Mouse (Mus musculus): ENCODE results near the gene Gm3233.
A peak's percentile ranks its signal among the peaks of the same experiment; 100 is the strongest.
"Not testable (repeated sequence)": the region's sequence is repeated elsewhere in the genome, so short reads cannot be mapped to it uniquely, and the experiment has no call there.

Gene Gm3233

GRCm38 (mm10) chr10:77759582-77759981 lies at the start of gene Gm3233:
Gene Gm3233 (minus strand): TSS chr10:77759682.
- DNase-seq (ENCODE audit: low read depth, low spot score): not testable (repeated sequence)

DNA sequence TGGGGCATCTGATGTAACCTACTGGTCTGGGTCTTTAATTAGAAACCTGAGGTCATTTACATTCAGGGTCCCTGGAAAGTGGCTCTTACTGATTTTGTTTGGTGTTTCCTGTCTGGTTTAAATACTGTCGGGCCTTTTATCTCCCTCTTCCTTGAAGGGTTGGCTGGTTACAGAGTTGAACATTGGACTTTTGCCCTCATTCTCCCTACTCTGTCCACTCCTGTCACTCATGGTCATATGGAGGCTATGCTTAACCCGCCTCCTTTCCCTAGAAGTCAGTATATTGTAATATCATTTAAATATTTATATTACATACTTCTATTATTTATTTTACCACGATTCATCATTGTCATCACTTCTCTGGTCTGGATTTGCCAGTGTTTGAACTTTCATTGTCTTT lies 44.6 kb upstream of the Gm3233 start:
- no peak for DNase-seq (ENCODE audit: low read depth, low spot score)

GRCm38 (mm10) chr10:77798921-77799508 lies 39.5 kb upstream of the Gm3233 start, which contains the start of gene Gm19668:
Gene Gm19668 (minus strand): TSS chr10:77799133.
- DNase-seq (ENCODE audit: low read depth, low spot score): no peak

- peak; percentile 23 for DNase-seq (ENCODE audit: low read depth, low spot score)
Observed at GRCm38 (mm10) chr10:77798164-77798920, 38.9 kb upstream of the Gm3233 start.

DNA sequence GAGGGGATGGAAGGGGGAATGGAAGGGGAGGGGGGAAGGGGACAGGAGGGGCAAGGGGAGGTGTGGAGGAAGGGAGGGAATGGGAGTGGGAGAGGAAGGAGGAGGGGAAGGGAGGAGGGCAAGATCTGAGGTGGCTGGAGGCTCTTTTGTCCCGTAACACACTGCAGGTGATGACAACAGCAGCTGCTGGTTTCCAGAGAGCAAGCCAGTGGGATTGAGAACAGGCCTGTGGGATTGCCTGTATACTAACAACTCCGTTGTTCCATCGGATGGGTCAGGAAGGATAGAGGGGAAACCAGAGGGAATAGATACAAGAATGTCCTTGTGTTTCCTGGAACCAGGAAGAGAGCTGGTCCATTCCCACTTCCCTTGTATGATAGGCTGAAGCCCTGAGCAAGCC lies 38.2 kb upstream of the Gm3233 start:
- DNase-seq (ENCODE audit: low read depth, low spot score): no peak

- DNase-seq (ENCODE audit: low read depth, low spot score): no peak
Observed at GRCm38 (mm10) chr10:77794976-77795375, 35.5 kb upstream of the Gm3233 start, which contains the start of gene Gm9639. Gene Gm9639 (minus strand): TSS chr10:77795076.

GRCm38 (mm10) chr10:77788621-77789020 lies 29.1 kb upstream of the Gm3233 start:
- no peak for DNase-seq (ENCODE audit: low read depth, low spot score)

DNA sequence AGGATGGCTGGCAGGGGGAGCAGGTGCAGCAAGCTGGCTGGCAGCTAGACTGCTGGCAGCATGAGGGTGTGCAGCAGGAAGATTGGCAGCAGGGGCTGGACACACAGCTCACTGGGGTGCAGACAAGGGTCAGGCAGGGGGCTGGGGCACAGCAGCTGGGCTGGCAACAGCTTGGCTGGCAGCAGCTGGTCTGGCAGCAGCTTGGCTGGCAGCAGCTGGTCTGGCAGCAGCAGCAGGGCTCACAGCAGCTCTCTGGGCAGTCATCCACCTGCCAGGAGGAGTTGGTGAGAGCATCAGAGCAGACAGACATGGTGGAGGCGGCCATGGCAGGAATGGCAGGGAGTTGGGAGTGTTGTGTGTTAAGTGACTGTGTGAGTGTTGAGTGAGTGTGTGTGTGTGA lies 28.4 kb upstream of the Gm3233 start, which contains the start of gene Gm7137:
Gene Gm7137 (minus strand): TSS at position 325 of the 400 bp plus-strand sequence.
- not testable (repeated sequence) for DNase-seq (ENCODE audit: low read depth, low spot score)

- not testable (repeated sequence) for DNase-seq (ENCODE audit: low read depth, low spot score)
Observed at GRCm38 (mm10) chr10:77783396-77783795, 23.9 kb upstream of the Gm3233 start.

DNA sequence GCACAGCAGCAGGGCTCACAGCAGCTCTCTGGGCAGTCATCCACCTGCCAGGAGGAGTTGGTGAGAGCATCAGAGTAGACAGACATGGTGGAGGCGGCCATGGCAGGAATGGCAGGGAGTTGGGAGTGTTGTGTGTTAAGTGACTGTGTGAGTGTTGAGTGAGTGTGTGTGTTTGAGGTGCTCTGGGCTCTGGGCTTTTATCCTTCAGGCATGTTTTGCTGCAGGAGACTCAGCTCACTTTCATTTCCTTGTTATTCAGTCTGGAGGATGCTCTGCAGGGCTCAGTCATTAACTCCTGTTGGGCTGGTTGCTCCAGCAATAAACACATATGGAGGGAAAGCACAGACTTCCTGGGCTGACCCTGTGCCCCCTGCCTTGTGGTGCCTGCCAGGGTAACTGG lies 23.0 kb upstream of the Gm3233 start, which contains the start of gene Gm3250:
Gene Gm3250 (minus strand): TSS at position 101 of the 400 bp plus-strand sequence.
- DNase-seq (ENCODE audit: low read depth, low spot score): not testable (repeated sequence)

DNA sequence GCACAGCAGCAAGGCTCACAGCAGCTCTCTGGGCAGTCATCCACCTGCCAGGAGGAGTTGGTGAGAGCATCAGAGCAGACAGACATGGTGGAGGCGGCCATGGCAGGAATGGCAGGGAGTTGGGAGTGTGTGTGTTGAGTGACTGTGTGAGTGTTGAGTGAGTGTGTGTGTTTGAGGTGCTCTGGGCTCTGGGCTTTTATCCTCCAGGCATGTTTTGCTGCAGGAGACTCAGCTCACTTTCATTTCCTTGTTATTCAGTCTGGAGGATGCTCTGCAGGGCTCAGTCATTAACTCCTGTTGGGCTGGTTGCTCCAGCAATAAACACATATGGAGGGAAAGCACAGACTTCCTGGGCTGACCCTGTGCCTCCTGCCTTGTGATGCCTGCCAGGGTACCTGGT lies 17.4 kb upstream of the Gm3233 start, which contains the start of gene Gm7138:
Gene Gm7138 (minus strand): TSS at position 101 of the 400 bp plus-strand sequence.
- DNase-seq (ENCODE audit: low read depth, low spot score): not testable (repeated sequence)

DNA sequence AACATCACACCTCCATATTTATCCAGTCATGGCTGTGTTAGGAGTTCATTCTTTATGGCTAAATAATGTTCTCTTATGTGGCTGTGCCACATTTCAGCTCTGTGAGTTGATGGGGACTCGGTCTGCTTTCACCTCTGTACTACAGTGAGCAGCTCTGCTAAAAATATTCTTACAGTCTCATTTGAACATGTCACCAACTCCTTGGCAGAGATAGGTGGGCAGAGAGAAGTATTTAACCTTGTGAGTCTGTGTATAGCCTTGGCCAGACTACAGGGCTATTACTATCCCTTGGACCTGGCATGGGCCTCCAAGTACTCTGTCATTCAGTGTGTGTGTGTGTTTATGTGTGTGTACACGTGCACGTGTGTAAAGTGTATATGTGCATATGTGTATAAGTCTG lies 12.7 kb upstream of the Gm3233 start:
- not testable (repeated sequence) for DNase-seq (ENCODE audit: low read depth, low spot score)

DNA sequence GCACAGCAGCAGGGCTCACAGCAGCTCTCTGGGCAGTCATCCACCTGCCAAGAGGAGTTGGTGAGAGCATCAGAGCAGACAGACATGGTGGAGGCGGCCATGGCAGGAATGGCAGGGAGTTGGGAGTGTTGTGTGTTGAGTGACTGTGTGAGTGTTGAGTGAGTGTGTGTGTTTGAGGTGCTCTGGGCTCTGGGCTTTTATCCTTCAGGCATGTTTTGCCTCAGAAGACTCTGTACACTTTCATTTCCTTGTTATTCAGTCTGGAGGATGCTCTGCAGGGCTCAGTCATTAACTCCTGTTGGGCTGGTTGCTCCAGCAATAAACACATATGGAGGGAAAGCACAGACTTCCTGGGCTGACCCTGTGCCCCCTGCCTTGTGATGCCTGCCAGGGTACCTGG lies 11.7 kb upstream of the Gm3233 start, which contains the start of gene Gm3238:
Gene Gm3238 (minus strand): TSS at position 101 of the 400 bp plus-strand sequence.
- DNase-seq (ENCODE audit: low read depth, low spot score): not testable (repeated sequence)

- no peak for DNase-seq (ENCODE audit: low read depth, low spot score)
Observed at GRCm38 (mm10) chr10:77769727-77770126, 10.2 kb upstream of the Gm3233 start.

GRCm38 (mm10) chr10:77753448-77753847 lies 6.0 kb downstream of the Gm3233 start:
- DNase-seq (ENCODE audit: low read depth, low spot score): no peak

- DNase-seq (ENCODE audit: low read depth, low spot score): not testable (repeated sequence)
Observed at GRCm38 (mm10) chr10:77752312-77752711, 7.2 kb downstream of the Gm3233 start.

GRCm38 (mm10) chr10:77751254-77751653 lies 8.2 kb downstream of the Gm3233 start, which contains the start of gene Gm9736:
Gene Gm9736 (minus strand): TSS chr10:77751354.
- DNase-seq (ENCODE audit: low read depth, low spot score): not testable (repeated sequence)

DNA sequence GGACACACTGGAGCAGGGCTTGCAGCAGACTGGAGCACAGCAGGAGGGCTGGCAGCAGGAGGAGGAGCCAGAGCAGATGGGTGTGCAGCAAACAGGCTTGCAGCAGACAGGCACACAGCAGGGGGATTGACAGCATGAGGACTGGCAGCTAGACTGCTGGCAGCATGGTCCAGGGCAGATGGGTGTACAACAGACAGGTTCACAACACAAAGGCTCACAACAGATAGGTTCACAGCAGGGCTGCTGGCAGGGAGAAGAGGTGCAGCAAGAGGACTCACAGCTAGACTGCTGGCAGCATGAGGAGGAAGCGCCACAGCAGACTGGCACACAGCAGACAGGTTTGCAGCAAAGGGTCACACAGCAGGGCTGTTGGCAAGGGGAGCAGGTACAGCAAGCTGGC lies 8.8 kb downstream of the Gm3233 start:
- DNase-seq (ENCODE audit: low read depth, low spot score): not testable (repeated sequence)

- not testable (repeated sequence) for DNase-seq (ENCODE audit: low read depth, low spot score)
Observed at GRCm38 (mm10) chr10:77741924-77742688, 17.4 kb downstream of the Gm3233 start, which contains the start of gene Gm18596. Gene Gm18596 (minus strand): TSS chr10:77742638.

GRCm38 (mm10) chr10:77738929-77739328 lies 20.6 kb downstream of the Gm3233 start:
- DNase-seq (ENCODE audit: low read depth, low spot score): no peak

DNA sequence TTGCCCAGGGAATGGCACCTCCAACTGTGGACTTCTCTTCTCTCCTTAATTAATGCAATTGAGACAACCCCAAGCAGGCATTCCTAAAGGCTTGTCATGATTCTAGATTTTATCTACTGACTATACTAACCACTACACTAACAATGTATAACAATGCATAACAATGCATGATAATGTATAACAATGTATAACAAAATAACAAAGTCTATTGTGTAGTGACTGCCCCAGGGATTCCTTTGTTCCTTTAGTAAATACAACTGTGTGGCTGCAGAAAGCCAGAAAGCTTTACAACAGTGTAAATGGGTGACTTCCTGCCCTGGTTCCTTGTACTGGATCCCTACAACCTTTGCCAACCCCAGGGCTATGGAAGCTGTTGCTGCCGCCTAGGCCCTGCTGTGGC lies 23.6 kb downstream of the Gm3233 start:
- DNase-seq (ENCODE audit: low read depth, low spot score): no peak

- no peak for DNase-seq (ENCODE audit: low read depth, low spot score)
Observed at GRCm38 (mm10) chr10:77729241-77729640, 30.2 kb downstream of the Gm3233 start.

All from brain, adult 2 months (tissue).